Mouse (Mus musculus): Measurements from ENCODE around the gene 1700017D01Rik.

DNA sequence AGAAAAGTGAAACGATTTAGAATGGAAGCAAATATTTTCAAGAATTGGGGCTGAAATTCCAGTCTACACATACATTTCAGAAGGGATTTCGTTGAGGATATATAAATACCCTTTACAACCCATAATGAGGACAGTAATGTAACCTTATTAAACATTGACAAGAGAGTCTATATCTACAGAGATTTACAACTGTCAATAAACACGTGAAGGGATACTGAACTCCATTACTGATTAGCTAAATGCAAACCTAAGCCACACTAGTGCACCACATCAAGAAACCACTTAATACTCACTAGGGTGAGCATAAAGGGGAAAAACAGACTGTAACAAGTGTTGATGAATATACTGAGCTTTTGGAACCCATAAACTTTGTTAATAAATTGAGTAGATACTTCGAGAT, 4.7 kb upstream of the 1700017D01Rik start:
- no peak for TF ChIP-seq CTCF (IDR thresholded peaks at IDR 0.05; ENCODE audit: borderline replicate concordance, insufficient read depth, low read length)
- TF ChIP-seq POLR2A (IDR thresholded peaks at IDR 0.05; ENCODE audit: low read depth, low read length): no peak

Measured in embryonic fibroblast, embryonic 13.5 days (primary cell).